Mouse (Mus musculus) v-Abl transformed pro-B cells (cell line): ENCODE measurements around the gene Pawr.

Experiments used
- in situ Hi-C, 2 experiments: fragments of 400-800 bp; cut with MboI; formaldehyde crosslinking; loops; one replicate each; pipeline ENCODE4 v1.15.1; 2025; ENCODE audit not compliant: unreplicated experiment in 2 of 2

Pawr gene

GRCm38 (mm10) chr10:108414936-108415635 is 83.2 kb downstream of the Pawr start:
- in situ Hi-C loops: no loop called here

GRCm38 (mm10) chr10:108417448-108417847 is 85.5 kb downstream of the Pawr start:
- in situ Hi-C loops: no loop called here

GRCm38 (mm10) chr10:108430553-108430952 is 98.6 kb downstream of the Pawr start:
- in situ Hi-C loops: loop anchor here in 1 of 2 experiments (25.0 kb wide), 2 partner anchors 568 to 993 kb away; no protein-coding TSS in a partner anchor

GRCm38 (mm10) chr10:108432194-108432593 is 100.3 kb downstream of the Pawr start:
- in situ Hi-C loops: loop anchor here in 1 of 2 experiments (25.0 kb wide), 2 partner anchors 570 to 995 kb away; no protein-coding TSS in a partner anchor

- in situ Hi-C loops: loop anchor here in 1 of 2 experiments (25.0 kb wide), 2 partner anchors 572 to 997 kb away; no protein-coding TSS in a partner anchor
These were observed 102.1 kb downstream of the Pawr start for GRCm38 (mm10) chr10:108433976-108434375.

- in situ Hi-C loops: loop anchor here in 1 of 2 experiments (25.0 kb wide), 2 partner anchors 573 to 998 kb away; no protein-coding TSS in a partner anchor
These were observed 103.7 kb downstream of the Pawr start for GRCm38 (mm10) chr10:108435616-108436015.

GRCm38 (mm10) chr10:108436365-108436764 is 104.4 kb downstream of the Pawr start:
- in situ Hi-C loops: loop anchor here in 1 of 2 experiments (25.0 kb wide), 2 partner anchors 574 to 999 kb away; no protein-coding TSS in a partner anchor

GRCm38 (mm10) chr10:108440251-108440650 is 108.3 kb downstream of the Pawr start:
- in situ Hi-C loops: loop anchor here (10.0 to 25.0 kb wide), 3 partner anchors 578 to 1003 kb away; no protein-coding TSS in a partner anchor

- in situ Hi-C loops: loop anchor here (10.0 to 25.0 kb wide), 3 partner anchors 582 to 1007 kb away; no protein-coding TSS in a partner anchor
These were observed 112.3 kb downstream of the Pawr start for GRCm38 (mm10) chr10:108443931-108444876.

GRCm38 (mm10) chr10:108445123-108445522 is 113.2 kb downstream of the Pawr start:
- in situ Hi-C loops: loop anchor here (5.0 to 25.0 kb wide), 4 partner anchors 583 to 1008 kb away; no protein-coding TSS in a partner anchor

GRCm38 (mm10) chr10:108445606-108446005 is 113.7 kb downstream of the Pawr start:
- in situ Hi-C loops: loop anchor here (5.0 to 25.0 kb wide), 4 partner anchors 583 to 1008 kb away; no protein-coding TSS in a partner anchor

- in situ Hi-C loops: loop anchor here (5.0 to 25.0 kb wide), 4 partner anchors 584 to 1009 kb away; no protein-coding TSS in a partner anchor
These were observed 114.4 kb downstream of the Pawr start for GRCm38 (mm10) chr10:108446041-108446931.

- in situ Hi-C loops: loop anchor here (5.0 to 25.0 kb wide), 4 partner anchors 585 to 1010 kb away; no protein-coding TSS in a partner anchor
These were observed 115.3 kb downstream of the Pawr start for GRCm38 (mm10) chr10:108447211-108447610.

- in situ Hi-C loops: loop anchor here (5.0 to 25.0 kb wide), 4 partner anchors 586 to 1011 kb away; no protein-coding TSS in a partner anchor
These were observed 116.5 kb downstream of the Pawr start for GRCm38 (mm10) chr10:108448421-108448820.

- in situ Hi-C loops: no loop called here
These were observed 118.5 kb downstream of the Pawr start for GRCm38 (mm10) chr10:108450401-108450800.

- in situ Hi-C loops: no loop called here
These were observed 119.6 kb downstream of the Pawr start for GRCm38 (mm10) chr10:108451516-108451915.

- in situ Hi-C loops: no loop called here
These were observed 120.5 kb downstream of the Pawr start for GRCm38 (mm10) chr10:108452421-108452820.

GRCm38 (mm10) chr10:108453561-108453960 is 121.6 kb downstream of the Pawr start:
- in situ Hi-C loops: no loop called here

- in situ Hi-C loops: no loop called here
These were observed 122.8 kb downstream of the Pawr start for GRCm38 (mm10) chr10:108454691-108455117.
